Mouse (Mus musculus) cerebellum, adult 2 months (tissue): ENCODE results near the gene Srgap1. TPM values are rescaled to one million over a fixed set of nuclear protein-coding genes. Genes with fewer than 3 reads are reported as not detected.

ENCODE experiments used
- DNase-seq, 2 experiments: peaks; one replicate each; pipeline ENCODE4 v3.0.0; 2021
- H3K27ac ChIP-seq: fragments of 200-500 bp; 2 replicates; pipeline ENCODE4 v1.5.1; 2012; ENCODE audit warnings: low read length, control low read depth, inconsistent platforms; ENCODE audit not compliant: insufficient read depth
- H3K27me3 ChIP-seq: fragments of 200-500 bp; 2 replicates; pipeline ENCODE4 v1.6.1; 2012; ENCODE audit warnings: inconsistent platforms, mild to moderate bottlenecking, low read length, moderate library complexity; ENCODE audit not compliant: control insufficient read depth, insufficient read depth
- H3K4me1 ChIP-seq: fragments of 200-500 bp; 2 replicates; pipeline ENCODE4 v1.6.1; 2011; ENCODE audit warnings: low read length; ENCODE audit not compliant: control insufficient read depth, insufficient read depth
- H3K4me3 ChIP-seq: fragments of 200-500 bp; replicated peaks from 2 replicates; pipeline ENCODE3; 2011; ENCODE audit warnings: mild to moderate bottlenecking, low read depth, low read length, control low read depth; ENCODE audit not compliant: insufficient read depth
- CTCF ChIP-seq: fragments of 200-500 bp; IDR thresholded peaks from 2 replicates; pipeline ENCODE4 v1.5.1; 2011; ENCODE audit warnings: low read depth, mild to moderate bottlenecking, control low read depth, low read length, moderate library complexity, borderline replicate concordance; ENCODE audit not compliant: insufficient read depth
- POLR2A ChIP-seq: fragments of 200-500 bp; IDR thresholded peaks from 2 replicates; pipeline ENCODE4 v1.6.1; 2011; ENCODE audit warnings: low read length, control low read depth, borderline replicate concordance; ENCODE audit not compliant: insufficient read depth
- WGBS: fragments of 180-500 bp; shearing (Covaris S2); methylation state at CpG from one replicate; pipeline ENCODE4 v1.1.7; 2018; 5-methylcytosine and 5-hydroxymethylcytosine counted together
- polyA plus RNA-seq: library from polyadenylated mRNA; depleted of rRNA; stranded (reverse); fragments of >200 nt; gene quantifications from 2 replicates; pipeline ENCODE4 v1.2.3, GENCODE M21; 2012

Srgap1 gene
- polyA plus RNA-seq, 1 experiment, result 18.5 TPM

- DNase-seq, result no peak
- no peak for TF ChIP-seq POLR2A
- TF ChIP-seq CTCF, result no peak
- no peak overlapping the region for H3K4me3 ChIP-seq
- WGBS, result 84% methylated on average over 5 of the region's 5 CpGs
- H3K27me3 ChIP-seq, result no peaks in the 10 kb centered on the region
- no peaks in the 10 kb centered on the region; the same call in 1 of the 2 replicates for H3K4me1 ChIP-seq
- H3K27ac ChIP-seq, result no peak overlapping the region
Observed at GRCm38 (mm10) chr10:122030420-122030819, 16.7 kb downstream of the Srgap1 start.

GRCm38 (mm10) chr10:122029738-122030137, 17.4 kb downstream of the Srgap1 start:
- no peak for TF ChIP-seq CTCF
- TF ChIP-seq POLR2A, result no peak
- DNase-seq, result no peak
- Histone ChIP-seq H3K4me1 (no peaks in the 10 kb centered on the region; the same call in 1 of the 2 replicates), H3K4me3 (no peak overlapping the region), H3K27ac (no peak overlapping the region), H3K27me3 (no peaks in the 10 kb centered on the region)
- WGBS, result 90% methylated on average over 7 of the region's 7 CpGs

- Histone ChIP-seq H3K27me3 (no peaks in the 10 kb centered on the region), H3K27ac (no peak overlapping the region), H3K4me1 (no peaks in the 10 kb centered on the region; the same call in 1 of the 2 replicates), H3K4me3 (no peak overlapping the region)
- TF ChIP-seq CTCF (no peak), POLR2A (no peak)
- 74% methylated on average over 6 of the region's 6 CpGs for WGBS
- DNase-seq, result no peak
Observed at GRCm38 (mm10) chr10:122025198-122025597, 21.9 kb downstream of the Srgap1 start.

- no peaks in the 10 kb centered on the region for H3K27me3 ChIP-seq
- 97% methylated on average over 5 of the region's 5 CpGs for WGBS
- DNase-seq, result no peak
- no peak overlapping the region for H3K27ac ChIP-seq
- peaks cover 3% of the 10 kb centered on the region; the same call in 1 of the 2 replicates for H3K4me1 ChIP-seq
- TF ChIP-seq CTCF, result no peak
- no peak for TF ChIP-seq POLR2A
- H3K4me3 ChIP-seq, result no peak overlapping the region
Observed at GRCm38 (mm10) chr10:122020906-122021305, 26.2 kb downstream of the Srgap1 start.

GRCm38 (mm10) chr10:122020255-122020654, 26.9 kb downstream of the Srgap1 start:
- 72% methylated on average over 5 of the region's 5 CpGs for WGBS

GRCm38 (mm10) chr10:122018594-122019048, 28.5 kb downstream of the Srgap1 start:
- H3K27ac ChIP-seq, result no peak overlapping the region
- TF ChIP-seq POLR2A (no peak), CTCF (no peak)
- WGBS, result 5% methylated on average over 10 of the region's 10 CpGs

More at GRCm38 (mm10) chr10:122020255-122020654, 26.9 kb downstream of the Srgap1 start:
- no peak for DNase-seq
- Histone ChIP-seq H3K4me1 (peaks cover 3% of the 10 kb centered on the region; the same call in 1 of the 2 replicates), H3K4me3 (no peak overlapping the region), H3K27me3 (no peaks in the 10 kb centered on the region), H3K27ac (no peak overlapping the region)
- TF ChIP-seq POLR2A (no peak), CTCF (no peak)

GRCm38 (mm10) chr10:122017743-122018142, 29.4 kb downstream of the Srgap1 start:
- 88% methylated on average over 8 of the region's 8 CpGs for WGBS
- Histone ChIP-seq H3K4me1 (peaks cover 3% of the 10 kb centered on the region; the same call in 1 of the 2 replicates), H3K27me3 (no peaks in the 10 kb centered on the region), H3K4me3 (no peak overlapping the region), H3K27ac (no peak overlapping the region)
- TF ChIP-seq POLR2A (no peak), CTCF (no peak)
- DNase-seq, result no peak

More at GRCm38 (mm10) chr10:122018594-122019048, 28.5 kb downstream of the Srgap1 start:
- peaks cover 3% of the 10 kb centered on the region; the same call in 1 of the 2 replicates for H3K4me1 ChIP-seq
- DNase-seq, result peak in 1 of 2 experiments; percentile 12
- H3K4me3 ChIP-seq, result no peak overlapping the region
- H3K27me3 ChIP-seq, result no peaks in the 10 kb centered on the region

GRCm38 (mm10) chr10:122017063-122017462, 30.1 kb downstream of the Srgap1 start:
- TF ChIP-seq POLR2A, result no peak
- TF ChIP-seq CTCF, result no peak
- Histone ChIP-seq H3K4me1 (peaks cover 3% of the 10 kb centered on the region; the same call in 1 of the 2 replicates), H3K4me3 (no peak overlapping the region), H3K27me3 (no peaks in the 10 kb centered on the region), H3K27ac (no peak overlapping the region)
- no peak for DNase-seq
- WGBS, result 86% methylated on average over 5 of the region's 5 CpGs
